Mouse (Mus musculus) MEL (cell line): ENCODE data around the gene Gk2. TPM values are rescaled to one million over a fixed set of nuclear protein-coding genes. Genes with fewer than 3 reads are reported as not detected.

Experiments used
- DNase-seq: peaks from one replicate; pipeline ENCODE4 v3.0.0; 2011; ENCODE audit warnings: low read depth, low spot score
- H3K27ac ChIP-seq: 2 replicates; pipeline ENCODE4 v1.5.1; 2012; ENCODE audit warnings: low read depth, mild to moderate bottlenecking, control low read depth, low read length, moderate library complexity; ENCODE audit not compliant: control insufficient read depth
- H3K27me3 ChIP-seq, 2 experiments: fragments of 150-350 bp in 1 of 2; sonication (generic) in 1 of 2; 2 replicates each; pipeline ENCODE4 v1.6.1; 2012; ENCODE audit warnings: low read length in 2 of 2, mild to moderate bottlenecking in 2 of 2, improper control_type of control experiment in 1 of 2, moderate library complexity in 1 of 2; ENCODE audit not compliant: insufficient read depth in 2 of 2, control insufficient read depth in 1 of 2
- H3K36me3 ChIP-seq, 2 experiments: 2 replicates each; pipeline ENCODE4 v1.6.1; 2012 to 2014; ENCODE audit warnings: low read length in 2 of 2, improper control_type of control experiment in 1 of 2, inconsistent platforms in 1 of 2, mild to moderate bottlenecking in 1 of 2; ENCODE audit not compliant: insufficient read depth in 2 of 2, control insufficient read depth in 1 of 2
- H3K4me1 ChIP-seq, 2 experiments: fragments of 150-350 bp in 1 of 2; sonication (generic) in 1 of 2; 2 replicates each; pipeline ENCODE4 v1.6.1; 2012; ENCODE audit warnings: low read length in 2 of 2, improper control_type of control experiment in 1 of 2, mild to moderate bottlenecking in 1 of 2; ENCODE audit not compliant: insufficient read depth in 2 of 2, control insufficient read depth in 1 of 2
- H3K4me3 ChIP-seq, 2 experiments: fragments of 150-350 bp in 1 of 2; sonication (generic) in 1 of 2; 2 replicates each; pipeline ENCODE4 v1.5.1; 2012; ENCODE audit warnings: low read depth in 2 of 2, low read length in 2 of 2, mild to moderate bottlenecking in 2 of 2, moderate library complexity in 2 of 2, control low read depth in 1 of 2, improper control_type of control experiment in 1 of 2; ENCODE audit not compliant: control insufficient read depth in 1 of 2, insufficient read depth in 1 of 2
- H3K79me2 ChIP-seq: 2 replicates; pipeline ENCODE4 v1.6.1; 2012; ENCODE audit warnings: mild to moderate bottlenecking, low read length, moderate library complexity; ENCODE audit not compliant: control insufficient read depth, poor library complexity, insufficient read depth
- H3K9ac ChIP-seq: 2 replicates; pipeline ENCODE4 v1.6.1; 2012; ENCODE audit warnings: low read depth, mild to moderate bottlenecking, control low read depth, low read length, moderate library complexity; ENCODE audit not compliant: control insufficient read depth, poor library complexity, severe bottlenecking
- H3K9me3 ChIP-seq: fragments of 150-350 bp; sonication (generic); replicated peaks from 2 replicates; pipeline ENCODE4 v1.6.1; 2012; ENCODE audit warnings: mild to moderate bottlenecking, low read length, improper control_type of control experiment, moderate library complexity; ENCODE audit not compliant: insufficient read depth
- CHD1 ChIP-seq: IDR thresholded peaks from 2 replicates; pipeline ENCODE4 v1.6.1; 2012; ENCODE audit warnings: low read depth, mild to moderate bottlenecking, inconsistent platforms, low read length, improper control_type of control experiment
- E2F4 ChIP-seq: IDR thresholded peaks from 2 replicates; pipeline ENCODE4 v1.6.1; 2011; ENCODE audit warnings: low read depth, low read length, improper control_type of control experiment, borderline replicate concordance
- ELF1 ChIP-seq: IDR thresholded peaks from 2 replicates; pipeline ENCODE4 v1.6.1; 2014; ENCODE audit warnings: low read depth, mild to moderate bottlenecking, inconsistent platforms, low read length, improper control_type of control experiment, moderate library complexity
- ETS1 ChIP-seq: IDR thresholded peaks from 2 replicates; pipeline ENCODE4 v1.6.1; 2012; ENCODE audit warnings: low read depth, mild to moderate bottlenecking, inconsistent platforms, low read length, improper control_type of control experiment, moderate library complexity
- GABPA ChIP-seq: IDR thresholded peaks from 2 replicates; pipeline ENCODE4 v1.6.1; 2012; ENCODE audit warnings: low read depth, mild to moderate bottlenecking, inconsistent platforms, low read length, improper control_type of control experiment, moderate library complexity
- GATA1 ChIP-seq: IDR thresholded peaks from 2 replicates; pipeline ENCODE4 v1.6.1; 2011; ENCODE audit warnings: low read depth, low read length, improper control_type of control experiment
- HCFC1 ChIP-seq: IDR thresholded peaks from 2 replicates; pipeline ENCODE4 v1.6.1; 2012; ENCODE audit warnings: low read depth, mild to moderate bottlenecking, inconsistent platforms, low read length, improper control_type of control experiment, moderate library complexity
- KAT2A ChIP-seq: conservative IDR thresholded peaks from 2 replicates; pipeline ENCODE4 v1.6.1; 2012; ENCODE audit warnings: low read depth, low read length, improper control_type of control experiment, inconsistent platforms
- MAX ChIP-seq: IDR thresholded peaks from 2 replicates; pipeline ENCODE4 v1.6.1; 2011; ENCODE audit warnings: low read length, improper control_type of control experiment
- MAZ ChIP-seq: IDR thresholded peaks from 2 replicates; pipeline ENCODE4 v1.6.1; 2012; ENCODE audit warnings: low read depth, mild to moderate bottlenecking, inconsistent platforms, low read length, improper control_type of control experiment
- MXI1 ChIP-seq: IDR thresholded peaks from 2 replicates; pipeline ENCODE4 v1.6.1; 2011; ENCODE audit warnings: mild to moderate bottlenecking, low read depth, low read length, improper control_type of control experiment
- MYB ChIP-seq: IDR thresholded peaks from 2 replicates; pipeline ENCODE4 v1.6.1; 2011; ENCODE audit warnings: mild to moderate bottlenecking, low read depth, low read length, improper control_type of control experiment
- MYC ChIP-seq: IDR thresholded peaks from 2 replicates; pipeline ENCODE4 v1.6.1; 2011; ENCODE audit warnings: low read depth, mild to moderate bottlenecking, low read length, improper control_type of control experiment, moderate library complexity
- NELFE ChIP-seq: IDR thresholded peaks from 2 replicates; pipeline ENCODE4 v1.6.1; 2011; ENCODE audit warnings: low read depth, low read length, improper control_type of control experiment
- NRF1 ChIP-seq: IDR thresholded peaks from 2 replicates; pipeline ENCODE4 v1.6.1; 2014; ENCODE audit warnings: low read depth, mild to moderate bottlenecking, inconsistent platforms, low read length, improper control_type of control experiment, moderate library complexity; ENCODE audit not compliant: poor library complexity, insufficient read depth, severe bottlenecking
- POLR2A ChIP-seq, 2 experiments: IDR thresholded peaks; 2 replicates each; pipeline ENCODE4 v1.6.1; 2011 to 2012; ENCODE audit warnings: low read length in 2 of 2, mild to moderate bottlenecking in 2 of 2, control low read depth in 1 of 2, improper control_type of control experiment in 1 of 2, low read depth in 1 of 2, moderate library complexity in 1 of 2; ENCODE audit not compliant: control insufficient read depth in 1 of 2, insufficient read depth in 1 of 2, poor library complexity in 1 of 2
- POLR2AphosphoS2 ChIP-seq: IDR thresholded peaks from 2 replicates; pipeline ENCODE4 v1.6.1; 2011; ENCODE audit warnings: low read length, improper control_type of control experiment
- POLR2AphosphoS5 ChIP-seq: IDR thresholded peaks from 2 replicates; pipeline ENCODE4 v1.6.1; 2012; ENCODE audit warnings: low read depth, borderline replicate concordance, mild to moderate bottlenecking, inconsistent platforms, low read length, moderate library complexity, mixed read lengths
- SIN3A ChIP-seq: IDR thresholded peaks from 2 replicates; pipeline ENCODE4 v1.6.1; 2012; ENCODE audit warnings: low read length, improper control_type of control experiment, inconsistent platforms
- TAL1 ChIP-seq: IDR thresholded peaks from 2 replicates; pipeline ENCODE4 v1.6.1; 2012; ENCODE audit warnings: mild to moderate bottlenecking, inconsistent platforms, low read length, moderate library complexity, mixed read lengths
- TCF12 ChIP-seq: IDR thresholded peaks from 2 replicates; pipeline ENCODE4 v1.6.1; 2014; ENCODE audit warnings: low read depth, mild to moderate bottlenecking, inconsistent platforms, low read length, improper control_type of control experiment, moderate library complexity
- USF2 ChIP-seq, 2 experiments: IDR thresholded peaks; 2 replicates each; pipeline ENCODE4 v1.6.1; 2011 to 2012; ENCODE audit warnings: improper control_type of control experiment in 2 of 2, low read length in 2 of 2, borderline replicate concordance in 1 of 2, inconsistent platforms in 1 of 2, low read depth in 1 of 2, mild to moderate bottlenecking in 1 of 2; ENCODE audit not compliant: insufficient read depth in 1 of 2
- ZMIZ1 ChIP-seq: IDR thresholded peaks from 2 replicates; pipeline ENCODE4 v1.6.1; 2012; ENCODE audit warnings: low read depth, mild to moderate bottlenecking, inconsistent platforms, low read length, improper control_type of control experiment, moderate library complexity
- ZNF384 ChIP-seq: IDR thresholded peaks from 2 replicates; pipeline ENCODE4 v1.6.1; 2012; ENCODE audit warnings: low read depth, mild to moderate bottlenecking, inconsistent platforms, low read length, improper control_type of control experiment
- polyA plus RNA-seq, 2 experiments: library from polyadenylated mRNA; stranded (reverse) in 1 of 2; unstranded in 1 of 2; fragments of >175 nt in 1 of 2; fragments of >200 nt in 1 of 2; gene quantifications; 2 replicates each; pipeline versions ENCODE4 v1.2.1 to v1.2.4; 2012; ENCODE audit warnings: low replicate concordance in 2 of 2, low read depth in 1 of 2; ENCODE audit not compliant: insufficient read length in 2 of 2, insufficient read depth in 1 of 2, missing spikeins in 1 of 2
- total RNA-seq: library from RNA; depleted of rRNA; stranded (reverse); fragments of 300-350 nt; gene quantifications from 2 replicates; pipeline ENCODE4 v1.2.3, GENCODE M21; 2012

Gk2 gene
- total and polyA plus RNA-seq, 3 experiments = not detected

DNA sequence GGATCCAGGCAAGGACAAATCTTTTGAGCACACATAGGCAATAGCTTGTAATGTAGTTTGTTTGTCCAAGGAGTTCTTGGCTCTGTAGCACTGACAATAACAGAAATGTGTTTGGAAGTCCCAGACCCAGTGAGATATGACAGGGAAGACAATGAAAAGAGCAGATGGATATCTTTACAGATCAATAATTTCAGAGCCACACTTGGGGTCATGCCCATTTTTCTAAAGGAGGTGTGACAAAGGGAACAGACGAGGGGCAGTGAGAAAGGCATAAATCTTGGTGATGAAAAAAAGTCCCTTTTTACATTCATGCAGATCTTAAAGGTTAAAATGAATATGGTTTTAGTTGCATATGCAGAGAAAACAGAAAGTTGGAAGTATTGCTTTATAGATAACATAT, 12.6 kb downstream of the Gk2 start:
- Histone ChIP-seq H3K4me1 (no peaks in the 10 kb centered on the region), H3K9ac (no peak overlapping the region), H3K27me3 (no peaks in the 10 kb centered on the region), H3K27ac (no peak overlapping the region), H3K9me3 (no peaks in the 10 kb centered on the region), H3K79me2 (no peaks in the 10 kb centered on the region), H3K4me3 (no peak overlapping the region), H3K36me3 (no peaks in the 10 kb centered on the region)
- TF ChIP-seq SIN3A (no peak), GATA1 (no peak), MYC (no peak), GABPA (no peak), MAZ (no peak), USF2 (IDR thresholded peaks at IDR 0.05; ENCODE audit: borderline replicate concordance in 1 of 2, insufficient read depth in 1 of 2, low read depth in 1 of 2, low read length in 2 of 2) (no peak), NRF1 (no peak), CHD1 (no peak), KAT2A (no peak), E2F4 (no peak), ZNF384 (no peak), ETS1 (no peak), NELFE (no peak), MAX (no peak), POLR2A (IDR thresholded peaks at IDR 0.05; ENCODE audit: control insufficient read depth in 1 of 2, insufficient read depth in 1 of 2, low read depth in 1 of 2, low read length in 2 of 2, poor library complexity in 1 of 2) (no peak), TCF12 (no peak), MXI1 (no peak)
- no peak for DNase-seq

- Histone ChIP-seq H3K4me1 (no peaks in the 10 kb centered on the region), H3K4me3 (no peak overlapping the region), H3K9me3 (no peaks in the 10 kb centered on the region), H3K9ac (no peak overlapping the region), H3K79me2 (no peaks in the 10 kb centered on the region), H3K27me3 (no peaks in the 10 kb centered on the region), H3K27ac (no peak overlapping the region), H3K36me3 (no peaks in the 10 kb centered on the region)
- TF ChIP-seq TAL1 (no peak), TCF12 (no peak), KAT2A (no peak), ZMIZ1 (no peak), HCFC1 (no peak), NELFE (no peak), GABPA (no peak), E2F4 (no peak), MYC (no peak), ELF1 (no peak), MAX (no peak), POLR2AphosphoS5 (no peak), POLR2AphosphoS2 (no peak), MYB (no peak)
- no peak for DNase-seq
These were observed 24.3 kb downstream of the Gk2 start for GRCm38 (mm10) chr5:97432512-97432911.
